Mouse (Mus musculus): ENCODE measurements around the gene 9530053A07Rik.
"Not testable (repeated sequence)": the region's sequence is repeated elsewhere in the genome, so short reads cannot be mapped to it uniquely, and the experiment has no call there.

9530053A07Rik gene

GRCm38 (mm10) chr7:28129166-28129565 is at the start of gene 9530053A07Rik:
Gene 9530053A07Rik, plus strand, starts transcription at chr7:28129466.
- in situ Hi-C loops (cut with MboI, MseI), result no loop called here

- in situ Hi-C loops (cut with MboI, MseI), result no loop called here
Measured at GRCm38 (mm10) chr7:28084215-28084614, 45.1 kb upstream of the 9530053A07Rik start.

- in situ Hi-C loops (cut with MboI, MseI), result no loop called here
Measured at GRCm38 (mm10) chr7:28086236-28086635, 43.0 kb upstream of the 9530053A07Rik start.

- in situ Hi-C loops (cut with MboI, MseI), result no loop called here
Measured at GRCm38 (mm10) chr7:28093541-28093940, 35.7 kb upstream of the 9530053A07Rik start.

GRCm38 (mm10) chr7:28099101-28099500 is 30.2 kb upstream of the 9530053A07Rik start:
- in situ Hi-C loops (cut with MboI, MseI), result no loop called here

- in situ Hi-C loops (cut with MboI, MseI), result no loop called here
Measured at GRCm38 (mm10) chr7:28100596-28101590, 28.4 kb upstream of the 9530053A07Rik start.

GRCm38 (mm10) chr7:28102936-28103335 is 26.3 kb upstream of the 9530053A07Rik start:
- in situ Hi-C loops (cut with MboI, MseI), result not testable (repeated sequence)

- in situ Hi-C loops (cut with MboI, MseI), result loop anchor here (5.0 kb wide), 2 partner anchors 53 to 748 kb away; no protein-coding TSS in a partner anchor
Measured at GRCm38 (mm10) chr7:28104670-28105069, 24.6 kb upstream of the 9530053A07Rik start.

- in situ Hi-C loops (cut with MboI, MseI), result loop anchor here (5.0 kb wide), 2 partner anchors 51 to 746 kb away; no protein-coding TSS in a partner anchor
Measured at GRCm38 (mm10) chr7:28106241-28106640, 23.0 kb upstream of the 9530053A07Rik start.

GRCm38 (mm10) chr7:28114648-28115047 is 14.6 kb upstream of the 9530053A07Rik start:
- in situ Hi-C loops (cut with MboI, MseI), result no loop called here

- in situ Hi-C loops (cut with MboI, MseI), result no loop called here
Measured at GRCm38 (mm10) chr7:28137613-28138012, 8.3 kb downstream of the 9530053A07Rik start.

GRCm38 (mm10) chr7:28148263-28148662 is 19.0 kb downstream of the 9530053A07Rik start:
- in situ Hi-C loops (cut with MboI, MseI), result no loop called here

- in situ Hi-C loops (cut with MboI, MseI), result no loop called here
Measured at GRCm38 (mm10) chr7:28149841-28150240, 20.6 kb downstream of the 9530053A07Rik start.

- in situ Hi-C loops (cut with MboI, MseI), result no loop called here
Measured at GRCm38 (mm10) chr7:28151584-28152221, 22.4 kb downstream of the 9530053A07Rik start.

GRCm38 (mm10) chr7:28153595-28153994 is 24.3 kb downstream of the 9530053A07Rik start:
- in situ Hi-C loops (cut with MboI, MseI), result not testable (repeated sequence)

- in situ Hi-C loops (cut with MboI, MseI), result loop anchor here (5.0 kb wide), 1 partner anchor 52 kb away; no protein-coding TSS in a partner anchor
Measured at GRCm38 (mm10) chr7:28159292-28159691, 30.0 kb downstream of the 9530053A07Rik start.

- in situ Hi-C loops (cut with MboI, MseI), result loop anchor here (5.0 kb wide), 2 partner anchors 53 to 108 kb away; partner anchors contain the start of gene Psmc4
Measured at GRCm38 (mm10) chr7:28159893-28160292, 30.6 kb downstream of the 9530053A07Rik start.

GRCm38 (mm10) chr7:28161163-28161749 is 32.0 kb downstream of the 9530053A07Rik start:
- in situ Hi-C loops (cut with MboI, MseI), result loop anchor here (5.0 kb wide), 1 partner anchor 109 kb away; the partner anchor contains the start of gene Psmc4

GRCm38 (mm10) chr7:28165406-28165805 is 36.1 kb downstream of the 9530053A07Rik start:
- in situ Hi-C loops (cut with MboI, MseI), result no loop called here

GRCm38 (mm10) chr7:28168320-28169115 is 39.3 kb downstream of the 9530053A07Rik start:
- in situ Hi-C loops (cut with MboI, MseI), result no loop called here

Measured in T-helper 1 cell (primary cell).